Mouse (Mus musculus) MEL (cell line): Measurements from ENCODE around the gene Osbpl10. TPM values are rescaled to one million over a fixed set of nuclear protein-coding genes. Genes with fewer than 3 reads are reported as not detected.

Experiments used
- DNase-seq: peaks from one replicate; pipeline ENCODE4 v3.0.0; 2011; ENCODE audit warnings: low read depth, low spot score
- H3K27ac ChIP-seq: 2 replicates; pipeline ENCODE4 v1.5.1; 2012; ENCODE audit warnings: low read depth, mild to moderate bottlenecking, control low read depth, low read length, moderate library complexity; ENCODE audit not compliant: control insufficient read depth
- H3K27me3 ChIP-seq, 2 experiments: fragments of 150-350 bp in 1 of 2; sonication (generic) in 1 of 2; 2 replicates each; pipeline ENCODE4 v1.6.1; 2012; ENCODE audit warnings: low read length in 2 of 2, mild to moderate bottlenecking in 2 of 2, improper control_type of control experiment in 1 of 2, moderate library complexity in 1 of 2; ENCODE audit not compliant: insufficient read depth in 2 of 2, control insufficient read depth in 1 of 2
- H3K36me3 ChIP-seq, 2 experiments: 2 replicates each; pipeline ENCODE4 v1.6.1; 2012 to 2014; ENCODE audit warnings: low read length in 2 of 2, improper control_type of control experiment in 1 of 2, inconsistent platforms in 1 of 2, mild to moderate bottlenecking in 1 of 2; ENCODE audit not compliant: insufficient read depth in 2 of 2, control insufficient read depth in 1 of 2
- H3K4me1 ChIP-seq, 2 experiments: fragments of 150-350 bp in 1 of 2; sonication (generic) in 1 of 2; 2 replicates each; pipeline ENCODE4 v1.6.1; 2012; ENCODE audit warnings: low read length in 2 of 2, improper control_type of control experiment in 1 of 2, mild to moderate bottlenecking in 1 of 2; ENCODE audit not compliant: insufficient read depth in 2 of 2, control insufficient read depth in 1 of 2
- H3K4me3 ChIP-seq, 2 experiments: fragments of 150-350 bp in 1 of 2; sonication (generic) in 1 of 2; 2 replicates each; pipeline ENCODE4 v1.5.1; 2012; ENCODE audit warnings: low read depth in 2 of 2, low read length in 2 of 2, mild to moderate bottlenecking in 2 of 2, moderate library complexity in 2 of 2, control low read depth in 1 of 2, improper control_type of control experiment in 1 of 2; ENCODE audit not compliant: control insufficient read depth in 1 of 2, insufficient read depth in 1 of 2
- H3K79me2 ChIP-seq: 2 replicates; pipeline ENCODE4 v1.6.1; 2012; ENCODE audit warnings: mild to moderate bottlenecking, low read length, moderate library complexity; ENCODE audit not compliant: control insufficient read depth, poor library complexity, insufficient read depth
- H3K9ac ChIP-seq: 2 replicates; pipeline ENCODE4 v1.6.1; 2012; ENCODE audit warnings: low read depth, mild to moderate bottlenecking, control low read depth, low read length, moderate library complexity; ENCODE audit not compliant: control insufficient read depth, poor library complexity, severe bottlenecking
- H3K9me3 ChIP-seq: fragments of 150-350 bp; sonication (generic); replicated peaks from 2 replicates; pipeline ENCODE4 v1.6.1; 2012; ENCODE audit warnings: mild to moderate bottlenecking, low read length, improper control_type of control experiment, moderate library complexity; ENCODE audit not compliant: insufficient read depth
- CTCF ChIP-seq, 3 experiments: IDR thresholded peaks in 2 of 3; conservative IDR thresholded peaks in 1 of 3; 2 replicates each; pipeline ENCODE4 v1.5.1; 2011 to 2012; ENCODE audit warnings: low read length in 3 of 3, low read depth in 2 of 3, mild to moderate bottlenecking in 2 of 3, improper control_type of control experiment in 1 of 3, inconsistent platforms in 1 of 3, mixed read lengths in 1 of 3, moderate library complexity in 1 of 3; ENCODE audit not compliant: control insufficient read depth in 1 of 3, insufficient read depth in 1 of 3, poor library complexity in 1 of 3, severe bottlenecking in 1 of 3
- E2F4 ChIP-seq: IDR thresholded peaks from 2 replicates; pipeline ENCODE4 v1.6.1; 2011; ENCODE audit warnings: low read depth, low read length, improper control_type of control experiment, borderline replicate concordance
- ETS1 ChIP-seq: IDR thresholded peaks from 2 replicates; pipeline ENCODE4 v1.6.1; 2012; ENCODE audit warnings: low read depth, mild to moderate bottlenecking, inconsistent platforms, low read length, improper control_type of control experiment, moderate library complexity
- KAT2A ChIP-seq: conservative IDR thresholded peaks from 2 replicates; pipeline ENCODE4 v1.6.1; 2012; ENCODE audit warnings: low read depth, low read length, improper control_type of control experiment, inconsistent platforms
- MAFK ChIP-seq: IDR thresholded peaks from 2 replicates; pipeline ENCODE4 v1.6.1; 2011; ENCODE audit warnings: low read depth, mild to moderate bottlenecking, low read length, improper control_type of control experiment, borderline replicate concordance
- MAZ ChIP-seq: IDR thresholded peaks from 2 replicates; pipeline ENCODE4 v1.6.1; 2012; ENCODE audit warnings: low read depth, mild to moderate bottlenecking, inconsistent platforms, low read length, improper control_type of control experiment
- MEF2A ChIP-seq: IDR thresholded peaks from 2 replicates; pipeline ENCODE4 v1.6.1; 2014; ENCODE audit warnings: low read depth, mild to moderate bottlenecking, inconsistent platforms, low read length, improper control_type of control experiment; ENCODE audit not compliant: poor library complexity, insufficient replicate concordance, severe bottlenecking; ENCODE audit errors: extremely low read depth
- MXI1 ChIP-seq: IDR thresholded peaks from 2 replicates; pipeline ENCODE4 v1.6.1; 2011; ENCODE audit warnings: mild to moderate bottlenecking, low read depth, low read length, improper control_type of control experiment
- MYB ChIP-seq: IDR thresholded peaks from 2 replicates; pipeline ENCODE4 v1.6.1; 2011; ENCODE audit warnings: mild to moderate bottlenecking, low read depth, low read length, improper control_type of control experiment
- MYC ChIP-seq: IDR thresholded peaks from 2 replicates; pipeline ENCODE4 v1.6.1; 2011; ENCODE audit warnings: low read depth, mild to moderate bottlenecking, low read length, improper control_type of control experiment, moderate library complexity
- NELFE ChIP-seq: IDR thresholded peaks from 2 replicates; pipeline ENCODE4 v1.6.1; 2011; ENCODE audit warnings: low read depth, low read length, improper control_type of control experiment
- POLR2AphosphoS5 ChIP-seq: IDR thresholded peaks from 2 replicates; pipeline ENCODE4 v1.6.1; 2012; ENCODE audit warnings: low read depth, borderline replicate concordance, mild to moderate bottlenecking, inconsistent platforms, low read length, moderate library complexity, mixed read lengths
- RAD21 ChIP-seq: IDR thresholded peaks from 2 replicates; pipeline ENCODE4 v1.6.1; 2011; ENCODE audit warnings: mild to moderate bottlenecking, low read depth, low read length, improper control_type of control experiment
- RCOR1 ChIP-seq: IDR thresholded peaks from 2 replicates; pipeline ENCODE4 v1.6.1; 2012; ENCODE audit warnings: low read depth, mild to moderate bottlenecking, inconsistent platforms, low read length, improper control_type of control experiment
- TBP ChIP-seq: IDR thresholded peaks from 2 replicates; pipeline ENCODE4 v1.8.0; 2011; ENCODE audit warnings: low read depth, low read length, improper control_type of control experiment
- TCF12 ChIP-seq: IDR thresholded peaks from 2 replicates; pipeline ENCODE4 v1.6.1; 2014; ENCODE audit warnings: low read depth, mild to moderate bottlenecking, inconsistent platforms, low read length, improper control_type of control experiment, moderate library complexity
- UBTF ChIP-seq: IDR thresholded peaks from 2 replicates; pipeline ENCODE4 v1.6.1; 2012; ENCODE audit warnings: low read depth, mild to moderate bottlenecking, inconsistent platforms, low read length, improper control_type of control experiment, moderate library complexity, borderline replicate concordance; ENCODE audit not compliant: insufficient read depth
- USF1 ChIP-seq: IDR thresholded peaks from 2 replicates; pipeline ENCODE4 v1.6.1; 2014; ENCODE audit warnings: low read depth, mild to moderate bottlenecking, inconsistent platforms, low read length, improper control_type of control experiment, moderate library complexity
- USF2 ChIP-seq, 2 experiments: IDR thresholded peaks; 2 replicates each; pipeline ENCODE4 v1.6.1; 2011 to 2012; ENCODE audit warnings: improper control_type of control experiment in 2 of 2, low read length in 2 of 2, borderline replicate concordance in 1 of 2, inconsistent platforms in 1 of 2, low read depth in 1 of 2, mild to moderate bottlenecking in 1 of 2; ENCODE audit not compliant: insufficient read depth in 1 of 2
- ZNF384 ChIP-seq: IDR thresholded peaks from 2 replicates; pipeline ENCODE4 v1.6.1; 2012; ENCODE audit warnings: low read depth, mild to moderate bottlenecking, inconsistent platforms, low read length, improper control_type of control experiment
- polyA plus RNA-seq, 2 experiments: library from polyadenylated mRNA; stranded (reverse) in 1 of 2; unstranded in 1 of 2; fragments of >175 nt in 1 of 2; fragments of >200 nt in 1 of 2; gene quantifications; 2 replicates each; pipeline versions ENCODE4 v1.2.1 to v1.2.4; 2012; ENCODE audit warnings: low replicate concordance in 2 of 2, low read depth in 1 of 2; ENCODE audit not compliant: insufficient read length in 2 of 2, insufficient read depth in 1 of 2, missing spikeins in 1 of 2
- total RNA-seq: library from RNA; depleted of rRNA; stranded (reverse); fragments of 300-350 nt; gene quantifications from 2 replicates; pipeline ENCODE4 v1.2.3, GENCODE M21; 2012

The Osbpl10 gene
- total and polyA plus RNA-seq, 3 experiments, result not detected

DNA sequence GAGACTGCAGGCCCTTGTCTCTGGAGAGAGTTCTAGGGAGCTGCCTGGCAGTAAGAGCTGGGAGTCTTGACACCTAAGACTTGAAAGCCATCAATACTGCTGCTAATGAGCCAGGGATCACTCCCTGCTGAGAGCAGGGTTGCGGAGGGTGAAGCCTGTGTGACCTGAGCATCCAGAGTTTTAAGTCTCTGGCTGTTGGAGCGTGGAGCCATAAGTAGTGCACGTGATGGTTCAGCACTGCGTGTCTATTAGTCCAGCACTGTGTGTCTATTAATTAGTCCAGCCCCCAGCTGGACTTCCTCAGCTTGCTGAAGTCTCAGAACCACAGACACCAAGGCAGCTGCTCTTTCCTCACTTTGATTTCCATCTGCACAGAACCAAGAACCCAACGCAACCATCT is 8.0 kb downstream of the Osbpl10 start:
- H3K4me3 ChIP-seq, result no peak overlapping the region
- H3K36me3 ChIP-seq, result no peaks in the 10 kb centered on the region
- H3K9ac ChIP-seq, result no peak overlapping the region
- no peaks in the 10 kb centered on the region for H3K79me2 ChIP-seq
- no peaks in the 10 kb centered on the region for H3K9me3 ChIP-seq
- TF ChIP-seq USF1 (no peak), TCF12 (no peak), KAT2A (no peak), ETS1 (no peak), MXI1 (no peak), E2F4 (no peak), NELFE (no peak), MAZ (no peak), MYC (no peak), CTCF (IDR thresholded peaks at IDR 0.05 in 2 of 3, conservative IDR thresholded peaks at IDR 0.05 in 1 of 3; ENCODE audit: control insufficient read depth in 1 of 3, insufficient read depth in 1 of 3, low read depth in 2 of 3, low read length in 3 of 3, poor library complexity in 1 of 3, severe bottlenecking in 1 of 3) (no peak), MEF2A (no peak), MAFK (no peak), RAD21 (no peak), RCOR1 (no peak), UBTF (no peak), ZNF384 (no peak), TBP (no peak), MYB (no peak), USF2 (IDR thresholded peaks at IDR 0.05; ENCODE audit: borderline replicate concordance in 1 of 2, insufficient read depth in 1 of 2, low read depth in 1 of 2, low read length in 2 of 2) (no peak)
- TF ChIP-seq, all 39 proteins: peak for 0
- Histone ChIP-seq H3K4me1 (no peaks in the 10 kb centered on the region), H3K27ac (no peak overlapping the region), H3K27me3 (no peaks in the 10 kb centered on the region)
- no peak for DNase-seq

DNA sequence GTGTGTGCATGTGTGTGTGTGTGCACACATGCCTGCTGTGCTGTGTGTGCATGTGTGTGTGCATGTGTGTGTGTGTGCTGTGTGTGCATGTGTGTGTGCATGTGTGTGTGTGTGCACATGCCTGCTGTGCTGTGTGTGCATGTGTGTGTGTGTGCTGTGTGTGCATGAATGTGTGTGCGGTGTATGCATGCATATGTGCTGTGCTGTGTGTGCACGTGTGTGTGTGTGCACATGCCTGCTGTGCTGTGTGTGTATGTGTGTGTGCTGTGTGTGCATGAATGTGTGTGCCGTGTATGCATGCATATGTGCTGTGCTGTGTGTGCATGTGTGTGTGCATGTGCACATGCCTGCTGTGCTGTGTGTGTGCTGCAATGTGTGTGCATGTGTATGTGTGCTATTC is 9.7 kb downstream of the Osbpl10 start:
- Histone ChIP-seq H3K4me3 (no peak overlapping the region), H3K4me1 (no peaks in the 10 kb centered on the region), H3K9me3 (no peaks in the 10 kb centered on the region), H3K9ac (no peak overlapping the region), H3K27me3 (no peaks in the 10 kb centered on the region), H3K27ac (no peak overlapping the region), H3K79me2 (no peaks in the 10 kb centered on the region), H3K36me3 (no peaks in the 10 kb centered on the region)
- DNase-seq, result no peak
- TF ChIP-seq CTCF (IDR thresholded peaks at IDR 0.05 in 2 of 3, conservative IDR thresholded peaks at IDR 0.05 in 1 of 3; ENCODE audit: control insufficient read depth in 1 of 3, insufficient read depth in 1 of 3, low read depth in 2 of 3, low read length in 3 of 3, poor library complexity in 1 of 3, severe bottlenecking in 1 of 3) (no peak), POLR2AphosphoS5 (peak; percentile 88; the same call in 1 of the 2 replicates)
